Mouse (Mus musculus): ENCODE data around the gene Cyp26b1.

The Cyp26b1 gene

DNA sequence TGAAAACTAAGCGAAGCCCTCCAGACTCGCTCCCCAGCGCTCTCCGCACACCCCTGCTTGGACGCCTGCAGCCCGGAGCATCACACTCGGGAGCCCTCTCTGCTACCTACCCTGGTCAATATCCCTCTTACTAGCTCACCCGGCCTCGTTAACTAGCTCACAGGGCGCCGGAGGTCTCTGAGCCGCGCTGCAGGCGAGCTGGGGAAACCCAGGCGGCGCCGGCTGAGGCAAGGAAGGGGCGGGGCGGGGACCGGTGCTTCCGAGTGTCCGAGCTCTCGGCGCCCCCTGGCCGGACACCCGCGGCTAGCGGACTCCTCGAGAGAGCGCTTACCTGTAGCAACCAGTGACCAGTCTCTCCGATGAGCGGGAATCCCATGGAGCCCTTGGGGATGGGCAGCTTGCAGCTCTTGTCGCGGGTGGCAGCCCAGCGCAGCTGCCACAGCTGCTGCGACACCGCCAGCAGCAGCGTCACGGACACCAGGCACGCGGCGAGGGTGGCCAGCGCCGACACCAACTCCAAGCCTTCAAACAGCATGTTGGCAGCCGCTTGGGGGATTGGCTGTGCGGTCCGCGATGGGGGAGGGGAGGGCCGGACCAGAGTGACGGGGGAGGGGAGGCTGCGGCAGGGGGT, 6.1 kb downstream of the Cyp26b1 start:
- DNase-seq (ENCODE audit: low read depth, low spot score): peak; percentile 74

DNA sequence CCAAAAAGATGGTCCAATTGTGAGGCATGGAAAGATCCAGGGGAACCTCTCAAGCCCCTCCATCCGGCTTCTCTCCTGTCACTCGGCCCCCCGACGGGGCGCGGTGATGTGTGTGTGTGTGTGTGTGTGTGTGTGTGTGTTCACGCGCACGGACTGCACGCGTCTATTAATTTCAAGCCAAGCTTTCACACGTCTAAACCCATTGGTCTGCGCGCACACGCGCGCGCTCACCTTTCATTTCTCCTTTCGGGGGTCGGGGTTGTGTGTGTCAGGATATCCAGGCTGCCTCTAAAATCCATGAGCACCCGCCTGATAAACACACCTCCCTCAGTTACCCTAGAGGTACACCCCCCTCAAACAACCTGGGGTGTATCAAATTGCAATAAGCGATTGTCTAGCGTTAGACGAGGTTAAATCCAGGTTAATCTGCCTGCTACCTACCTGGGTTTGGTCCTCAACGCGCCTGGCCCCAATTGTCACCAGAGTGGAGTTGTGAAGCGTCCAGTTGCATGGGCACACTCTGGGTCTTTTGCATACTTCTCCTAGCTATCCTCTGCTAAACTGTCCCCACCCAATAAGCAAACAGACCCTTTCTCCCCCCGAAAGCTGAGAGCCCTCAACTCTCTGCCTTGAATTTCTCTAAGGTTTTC, 7.0 kb downstream of the Cyp26b1 start:
- DNase-seq (ENCODE audit: low read depth, low spot score): no peak

DNA sequence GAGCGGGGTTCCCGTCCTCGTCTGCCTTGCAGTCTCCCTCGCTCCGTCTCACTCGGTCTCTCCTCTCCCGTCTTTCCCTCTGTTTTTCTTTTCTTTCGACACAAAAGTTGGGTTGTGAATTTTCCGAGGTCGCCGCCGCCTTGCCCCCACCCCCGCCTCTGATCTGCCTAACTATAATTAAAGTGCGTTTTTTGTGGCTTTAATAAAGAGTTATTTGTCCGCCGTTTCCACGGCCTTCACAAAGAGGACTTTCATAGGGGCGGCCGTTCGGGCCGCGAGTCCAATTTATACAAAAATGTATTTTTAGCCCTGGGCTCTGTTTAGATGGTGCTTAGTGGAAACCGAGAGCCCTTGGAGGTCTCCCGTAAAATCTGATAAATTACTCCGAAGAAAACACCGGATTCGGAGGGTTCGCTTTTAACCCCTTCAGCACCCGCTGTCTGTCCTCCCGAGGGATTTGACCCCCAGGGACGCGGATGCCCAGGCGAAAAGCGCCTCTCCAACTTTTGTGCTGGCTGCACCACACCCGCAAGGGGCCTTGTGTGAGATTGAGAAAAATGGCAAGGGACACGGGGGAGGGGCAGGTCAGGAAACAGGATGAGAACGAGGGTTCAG, 7.9 kb downstream of the Cyp26b1 start:
- no peak for DNase-seq (ENCODE audit: low read depth, low spot score)

DNA sequence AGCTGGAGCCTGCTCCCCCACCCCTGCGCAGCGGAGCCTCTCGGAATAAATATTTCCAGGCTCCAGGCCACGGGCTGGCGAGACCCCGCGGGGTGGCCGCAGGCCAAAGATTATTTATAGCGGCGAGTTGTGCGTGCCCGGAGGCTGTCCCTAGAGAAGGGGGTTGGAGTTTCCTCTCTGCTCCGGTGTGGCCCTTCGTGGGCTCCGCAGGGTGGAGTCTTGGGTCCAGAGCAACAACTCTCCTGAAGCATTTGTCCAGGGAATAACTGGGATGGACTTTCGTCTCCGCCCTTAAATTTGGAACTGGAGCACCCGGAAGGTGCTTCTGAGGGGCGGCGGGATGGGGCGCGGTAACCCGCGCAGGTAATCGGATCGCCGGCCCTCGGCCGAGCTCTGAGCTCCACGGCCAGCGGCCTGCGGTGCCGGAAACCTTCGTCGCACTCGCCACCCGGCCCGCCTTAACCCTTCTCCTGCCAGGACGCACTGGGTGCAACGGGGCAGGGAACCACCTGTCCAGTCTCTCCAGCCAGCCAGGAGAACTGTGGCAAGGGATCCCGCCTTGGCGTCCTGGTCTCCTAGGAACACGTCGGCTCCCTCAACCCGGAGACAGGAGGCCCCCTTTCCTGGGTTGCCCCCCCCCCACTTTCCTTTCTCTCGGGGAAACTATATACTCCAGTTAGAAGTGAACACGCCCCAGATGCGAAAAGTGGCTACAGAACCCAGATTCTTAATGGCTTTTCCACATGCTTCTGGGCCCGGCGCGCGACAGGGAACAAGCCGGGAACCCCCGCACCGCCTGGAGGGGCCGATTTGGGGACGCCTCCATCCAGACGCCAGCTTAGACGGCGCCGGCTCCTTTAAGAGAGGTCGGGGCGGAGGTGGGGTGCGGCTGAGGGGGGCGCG, 8.7 kb downstream of the Cyp26b1 start:
- DNase-seq (ENCODE audit: low read depth, low spot score): no peak

DNA sequence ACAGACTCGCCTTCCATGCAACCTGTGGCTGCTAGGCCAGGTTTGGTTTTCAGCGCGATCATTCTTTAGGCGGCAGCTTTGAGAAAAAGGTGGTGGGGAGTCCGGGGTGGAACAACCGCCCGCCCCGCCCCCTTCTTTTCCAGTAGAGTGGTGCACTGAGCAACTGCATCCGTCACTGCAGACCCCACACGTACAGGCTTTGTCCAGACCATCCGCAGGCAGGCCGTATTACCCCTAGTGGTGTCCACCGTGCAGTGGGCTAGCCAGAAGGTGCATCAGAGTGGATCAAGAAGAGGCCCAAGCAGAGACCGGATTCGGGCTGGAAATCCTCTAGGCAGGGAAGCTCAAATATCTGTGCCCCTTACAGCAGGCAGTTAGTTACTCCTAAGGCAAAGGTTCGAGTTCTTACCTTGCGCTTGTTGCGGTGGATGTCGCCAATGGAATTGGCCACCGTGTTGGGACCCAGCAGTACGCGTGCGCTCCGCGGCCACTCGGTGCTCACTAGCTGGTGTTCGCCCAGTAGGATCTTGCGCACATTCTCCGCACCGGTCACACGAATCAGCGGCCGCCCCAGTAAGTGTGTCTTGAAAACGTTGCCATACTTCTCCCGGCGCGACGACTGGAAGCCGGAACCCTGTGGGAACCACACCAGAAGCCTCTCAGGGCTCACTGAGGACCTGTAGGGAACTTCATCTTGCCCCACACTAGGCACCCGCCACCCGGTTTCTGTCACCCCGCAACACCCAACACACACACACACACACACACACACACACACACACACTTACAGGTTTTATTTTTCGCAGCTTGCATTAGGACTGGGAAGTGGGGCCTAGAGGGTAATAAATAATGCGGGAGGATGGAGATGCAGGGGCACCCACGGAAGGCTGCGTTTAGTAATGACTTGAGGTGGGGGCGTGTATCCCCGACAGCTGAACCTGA, 9.6 kb downstream of the Cyp26b1 start:
- DNase-seq (ENCODE audit: low read depth, low spot score): no peak

DNA sequence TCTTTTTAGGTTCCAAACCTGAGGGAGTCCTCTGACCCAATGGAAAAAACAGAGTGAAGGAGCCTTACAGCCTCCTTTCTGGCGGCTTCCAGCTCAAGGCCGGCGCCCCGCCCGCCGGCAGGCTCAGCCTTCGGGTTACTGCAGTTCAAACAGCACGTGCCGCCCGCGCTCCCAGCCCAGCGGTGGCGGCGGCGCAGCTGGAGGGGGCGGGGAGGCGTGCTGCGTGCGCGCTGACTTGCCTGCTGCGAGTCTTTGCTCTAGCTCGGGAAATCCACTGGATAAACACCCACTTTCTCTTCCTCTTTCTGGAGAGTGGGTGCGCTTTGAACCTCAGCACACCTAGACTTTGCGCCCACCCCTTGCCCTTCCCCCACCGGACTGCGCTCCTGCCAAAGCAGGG, 10.3 kb downstream of the Cyp26b1 start:
- DNase-seq (ENCODE audit: low read depth, low spot score): no peak

DNA sequence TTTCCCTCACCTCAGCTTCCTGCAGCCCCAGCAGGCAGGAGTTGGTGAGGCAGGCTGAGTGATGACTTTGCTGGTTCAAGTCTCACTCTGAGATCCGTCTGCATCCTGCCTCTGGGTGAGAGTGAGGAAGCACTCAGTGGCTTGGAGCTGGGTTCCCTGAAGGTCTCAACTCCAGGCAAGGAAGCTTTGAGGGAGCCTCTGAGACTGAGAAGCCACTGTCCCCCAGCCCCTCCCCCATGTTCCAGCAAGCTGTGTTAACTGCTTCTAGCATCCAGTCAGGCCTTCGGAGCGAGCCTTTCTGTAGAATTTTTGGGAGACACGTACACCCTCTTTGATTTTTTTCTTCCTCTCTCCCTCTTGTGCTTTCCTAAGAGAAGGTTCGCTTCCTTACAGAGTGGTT, 10.9 kb downstream of the Cyp26b1 start:
- no peak for DNase-seq (ENCODE audit: low read depth, low spot score)

DNA sequence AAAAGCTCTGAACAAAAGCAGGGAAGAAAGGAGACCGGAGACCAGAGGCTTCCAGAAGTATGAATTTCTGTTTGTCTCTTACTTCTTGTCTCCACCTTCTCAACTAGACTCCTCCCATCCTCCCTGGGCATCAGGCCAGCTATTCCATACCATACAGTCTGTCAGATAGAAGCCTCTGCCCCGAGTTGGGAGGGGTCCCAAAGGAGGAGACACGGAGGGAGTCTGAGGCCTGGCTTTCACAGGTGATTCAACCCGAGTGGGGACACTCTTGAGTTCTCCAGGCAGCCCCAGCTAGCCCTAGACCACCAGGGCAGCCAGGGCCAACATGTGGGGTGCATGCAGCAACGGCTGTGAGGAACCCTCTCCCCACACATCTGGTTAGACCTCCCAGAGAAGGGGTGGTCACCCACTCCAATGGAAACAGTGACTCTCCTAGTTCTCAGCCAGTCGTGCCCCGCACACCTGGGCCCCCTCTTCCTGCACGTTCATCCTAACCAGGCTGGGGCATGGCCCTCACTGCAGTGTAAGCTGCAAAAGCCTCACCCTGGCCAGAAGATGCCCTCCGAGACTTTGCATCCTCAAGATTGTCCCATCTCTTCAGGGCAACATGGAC, 11.8 kb downstream of the Cyp26b1 start:
- no peak for DNase-seq (ENCODE audit: low read depth, low spot score)

DNA sequence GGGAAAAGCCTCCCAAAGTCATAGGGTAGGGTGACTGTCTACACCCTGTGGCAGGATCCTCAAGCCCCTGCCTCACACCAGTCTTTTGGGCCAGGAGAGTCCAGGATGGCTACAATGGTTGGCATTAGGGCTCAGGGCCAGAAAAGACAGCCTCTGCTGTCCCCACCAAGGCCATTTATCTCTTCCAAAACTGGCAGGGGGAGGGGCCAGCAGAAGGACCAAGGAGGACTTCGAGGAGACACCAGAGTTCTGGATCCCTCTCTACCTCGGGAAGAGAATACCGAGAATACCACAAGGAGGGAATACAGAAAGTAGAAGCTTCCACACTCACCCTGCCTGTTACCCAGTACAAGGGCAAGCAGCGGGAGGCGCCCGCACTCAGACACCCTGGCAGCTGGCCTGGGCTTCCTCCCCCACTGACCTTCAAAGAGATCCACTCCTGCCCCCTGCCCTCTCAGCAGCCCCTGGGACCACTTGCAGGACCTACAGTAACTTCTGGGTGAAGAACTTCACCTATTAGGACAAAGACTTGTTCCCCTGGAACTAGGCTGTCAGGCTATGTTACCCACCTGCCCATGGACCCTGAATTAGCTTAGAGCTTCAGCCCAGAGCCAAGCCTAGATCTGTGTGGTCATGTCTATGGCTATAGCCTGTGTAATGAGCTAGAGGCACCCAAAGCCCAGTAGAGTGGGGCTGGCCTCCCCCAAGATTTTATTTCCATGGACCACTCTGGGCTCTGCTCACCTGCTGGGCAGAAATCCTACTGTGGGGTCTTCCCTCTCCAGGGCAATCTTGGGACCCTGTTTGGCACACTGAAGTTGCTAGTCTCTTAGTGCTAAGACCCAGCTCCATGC, 12.5 kb downstream of the Cyp26b1 start:
- no peak for DNase-seq (ENCODE audit: low read depth, low spot score)

DNA sequence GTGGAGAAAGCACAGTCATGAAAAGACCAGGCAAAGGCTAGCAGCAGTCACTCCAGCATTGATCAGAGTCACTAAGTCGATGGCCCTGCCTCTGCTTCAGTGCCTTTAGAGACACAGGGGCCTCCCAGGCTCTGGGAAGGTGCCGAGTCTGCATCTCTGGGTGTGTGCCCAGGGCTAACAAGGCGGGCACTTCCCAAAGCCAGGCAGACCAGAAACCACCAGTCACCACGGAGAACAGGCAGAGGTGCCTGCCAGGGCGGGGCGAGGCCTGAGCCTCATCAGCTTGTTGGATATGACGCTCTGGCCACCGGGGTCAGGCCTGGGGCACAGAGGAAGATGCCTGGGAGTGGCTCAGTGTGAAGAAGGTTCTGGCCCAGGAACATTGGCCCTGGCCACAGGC, 14.2 kb downstream of the Cyp26b1 start:
- peak; percentile 52 for DNase-seq (ENCODE audit: low read depth, low spot score)

DNA sequence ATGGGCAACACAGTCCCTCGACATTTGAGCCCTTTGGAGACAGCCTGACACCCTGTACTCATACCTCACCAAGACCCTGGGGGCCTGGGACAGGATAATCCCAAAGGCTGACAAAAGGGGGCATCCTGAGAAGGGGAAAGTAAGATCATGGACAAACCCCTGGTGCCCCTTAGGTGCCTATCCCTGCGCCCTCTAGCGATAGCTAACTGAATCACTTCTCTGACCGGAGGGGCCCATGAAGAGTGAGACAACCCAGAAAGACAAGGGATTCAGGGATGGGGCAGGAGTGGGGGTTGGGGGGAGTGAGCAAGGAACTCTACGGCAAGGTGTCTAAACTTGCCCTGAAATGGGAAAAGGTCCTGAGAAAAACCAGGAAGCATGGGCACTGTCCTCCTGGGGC, 14.8 kb downstream of the Cyp26b1 start:
- peak; percentile 48 for DNase-seq (ENCODE audit: low read depth, low spot score)

DNA sequence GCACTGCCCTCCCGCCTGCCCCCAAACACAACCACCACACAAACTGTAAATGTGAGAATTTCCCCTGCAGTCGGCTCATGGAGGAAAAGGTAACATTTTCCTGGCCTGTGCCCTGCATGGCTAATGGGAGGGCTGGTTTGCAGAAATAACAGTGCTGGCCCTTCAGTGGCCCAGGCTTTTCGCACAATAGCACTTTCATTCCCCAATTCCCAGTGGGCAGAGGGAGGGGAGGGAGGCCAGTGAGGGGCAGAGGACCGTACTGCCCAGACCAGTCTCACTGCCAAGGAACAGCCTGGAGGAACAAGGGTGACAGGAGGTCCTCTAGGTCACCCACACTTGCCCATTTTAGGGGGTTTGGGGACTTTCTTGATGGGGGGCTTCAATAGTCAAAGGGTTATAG, 15.8 kb downstream of the Cyp26b1 start:
- DNase-seq (ENCODE audit: low read depth, low spot score): no peak

DNA sequence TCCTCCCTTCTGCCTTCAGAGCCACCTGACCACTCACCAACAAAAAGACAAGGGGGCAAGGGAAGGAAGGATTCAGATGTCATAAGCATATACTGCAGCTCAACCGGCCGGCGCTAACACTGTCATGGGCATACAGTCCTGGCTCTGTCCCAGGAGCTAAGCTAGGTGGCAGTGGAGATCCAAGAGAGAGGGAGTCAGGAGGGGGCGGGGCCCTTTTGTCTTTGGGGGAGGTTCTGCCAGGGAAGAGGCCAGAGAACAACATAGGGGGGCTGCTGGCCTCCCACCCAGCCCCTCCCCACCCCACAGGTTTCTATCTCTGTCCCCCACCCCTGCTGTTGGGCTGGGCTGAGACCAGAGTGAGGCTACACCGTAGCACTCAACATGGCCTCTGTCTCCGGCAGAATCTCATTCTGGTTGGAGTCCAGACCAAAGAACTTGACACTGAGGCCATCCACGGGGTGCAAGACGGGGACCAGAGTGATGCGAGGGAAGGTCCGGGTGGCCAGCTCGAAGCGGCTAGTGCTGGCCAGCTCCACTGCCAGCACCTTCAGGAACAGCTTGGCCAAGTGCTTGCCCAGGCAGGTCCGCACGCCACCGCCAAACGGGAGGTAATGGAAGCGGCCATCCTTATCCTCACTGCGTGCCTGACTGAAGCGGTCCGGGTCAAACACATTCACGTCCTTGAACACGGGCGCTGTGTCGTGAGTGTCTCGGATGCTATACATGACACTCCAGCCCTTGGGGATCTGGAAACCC, 19.6 kb downstream of the Cyp26b1 start:
- DNase-seq (ENCODE audit: low read depth, low spot score): no peak

DNA sequence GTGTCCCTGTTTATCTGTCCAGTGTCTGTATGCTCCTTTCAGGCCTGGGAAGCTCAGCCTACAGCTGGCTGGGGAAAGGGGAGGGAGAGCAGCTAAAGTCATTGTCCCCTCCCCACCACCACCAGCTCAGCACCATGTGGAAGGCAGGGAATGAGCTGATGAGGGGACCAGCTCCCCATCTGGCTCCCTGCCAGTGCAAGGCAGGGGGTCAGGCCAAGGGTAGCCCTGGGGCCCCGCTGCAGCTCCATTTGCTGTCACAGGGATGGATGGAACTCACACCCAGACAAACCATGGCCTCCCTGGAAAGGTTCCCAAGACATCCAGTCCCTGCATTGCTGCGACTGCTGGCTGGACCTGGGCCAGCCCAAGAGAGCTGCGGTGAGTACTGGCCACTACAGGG, 23.7 kb downstream of the Cyp26b1 start:
- no peak for DNase-seq (ENCODE audit: low read depth, low spot score)

DNA sequence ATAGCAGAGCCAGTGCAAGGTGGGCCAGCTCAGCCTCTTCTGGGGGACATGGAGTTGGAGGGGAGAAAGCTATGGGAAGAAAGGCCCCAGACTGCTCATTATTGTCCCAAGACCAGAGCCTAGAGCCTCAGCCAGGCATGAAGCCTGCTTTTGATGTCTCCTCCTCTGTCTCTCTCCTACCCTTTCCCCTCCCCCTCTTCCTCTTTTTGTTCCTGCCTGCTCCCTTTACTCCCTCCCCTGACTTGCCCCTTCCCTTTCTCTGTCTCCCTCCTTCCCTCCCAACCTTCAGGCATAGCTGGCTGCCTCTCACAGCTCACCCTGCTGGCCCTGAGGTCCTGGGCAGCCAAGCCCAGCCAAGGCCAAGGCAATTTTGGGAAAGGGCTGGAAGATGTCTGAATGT, 24.1 kb downstream of the Cyp26b1 start:
- DNase-seq (ENCODE audit: low read depth, low spot score): no peak

DNA sequence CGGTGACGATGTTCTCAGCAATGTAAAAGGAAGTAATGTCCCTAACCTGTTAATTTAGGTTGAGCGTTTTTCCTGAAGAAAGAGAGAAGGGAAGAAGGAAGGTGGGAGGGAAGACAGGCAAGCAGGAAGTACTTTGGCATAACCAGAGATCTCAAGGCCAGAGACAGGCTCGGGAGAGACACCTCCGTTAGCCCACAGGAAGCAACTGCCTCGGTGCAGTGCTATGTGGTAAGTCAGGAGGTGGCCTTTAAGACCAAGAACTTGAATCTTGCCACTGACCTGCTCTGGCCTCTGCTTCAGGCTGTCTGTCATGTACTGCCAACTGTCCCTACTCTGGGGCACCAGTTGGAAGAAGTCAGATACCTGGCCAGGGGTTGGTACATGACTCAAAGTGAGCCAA, 24.8 kb downstream of the Cyp26b1 start:
- no peak for DNase-seq (ENCODE audit: low read depth, low spot score)

DNA sequence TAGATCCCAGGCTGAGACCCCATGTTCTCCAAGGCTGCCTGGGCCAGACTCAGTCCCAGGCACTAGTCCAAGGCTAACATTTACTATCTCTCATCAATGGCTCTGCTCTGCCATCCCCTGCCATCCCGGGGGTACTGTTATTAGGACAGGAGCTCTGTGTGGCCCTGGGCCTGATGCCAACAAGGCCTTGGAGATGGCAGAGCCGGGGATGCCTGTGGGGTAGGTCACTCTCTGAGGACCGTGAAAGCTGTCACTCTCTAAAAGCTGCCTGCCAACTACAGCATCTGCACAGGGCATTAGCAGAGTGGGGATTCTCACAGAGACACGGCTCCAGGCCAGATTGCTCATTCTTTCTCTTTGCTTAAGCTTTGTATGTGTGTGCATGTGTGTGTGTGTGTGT, 26.0 kb downstream of the Cyp26b1 start:
- DNase-seq (ENCODE audit: low read depth, low spot score): peak; percentile 25

DNA sequence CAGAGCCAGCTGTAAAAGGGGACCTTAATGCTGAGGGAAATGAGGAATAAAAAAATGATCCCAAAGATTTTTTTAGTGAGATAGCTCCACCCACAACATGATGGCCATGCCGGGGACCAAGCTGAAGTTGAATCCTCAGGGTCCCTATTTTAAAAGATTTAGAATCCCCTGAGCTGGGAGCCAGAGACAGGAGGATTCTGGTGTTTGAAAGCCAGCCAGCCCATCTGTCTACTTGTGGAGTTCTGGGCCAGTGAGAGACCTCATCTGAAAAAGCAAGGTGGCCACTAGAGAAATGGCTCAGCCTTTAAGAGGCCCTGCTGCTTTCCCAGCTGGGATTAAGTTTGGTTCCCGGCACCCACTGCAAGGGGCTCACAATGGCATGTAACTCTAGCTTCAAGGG, 26.9 kb downstream of the Cyp26b1 start:
- no peak for DNase-seq (ENCODE audit: low read depth, low spot score)

DNA sequence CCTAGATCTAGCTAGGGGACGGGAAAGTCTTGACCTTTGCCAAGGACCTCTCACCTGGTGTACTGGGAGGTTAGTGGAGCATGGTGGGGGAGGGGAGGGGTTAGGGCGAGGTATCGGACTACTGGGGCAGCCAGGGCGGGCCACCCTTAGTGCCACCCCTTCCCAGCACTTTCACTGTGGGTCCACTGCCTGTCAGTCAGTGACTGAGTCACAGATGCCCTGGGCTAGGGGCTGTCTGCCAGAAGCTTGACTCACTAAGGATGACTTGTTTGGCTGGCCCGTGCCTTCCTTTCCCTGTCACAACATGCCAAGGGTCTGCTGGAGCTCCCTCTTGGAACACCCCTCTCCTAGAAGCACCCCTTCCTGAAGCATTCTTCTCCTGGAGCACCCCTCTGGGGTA, 28.5 kb downstream of the Cyp26b1 start:
- peak; percentile 95 for DNase-seq (ENCODE audit: low read depth, low spot score)
